Mouse (Mus musculus): ENCODE data around the gene Itih2.

The Itih2 gene

DNA sequence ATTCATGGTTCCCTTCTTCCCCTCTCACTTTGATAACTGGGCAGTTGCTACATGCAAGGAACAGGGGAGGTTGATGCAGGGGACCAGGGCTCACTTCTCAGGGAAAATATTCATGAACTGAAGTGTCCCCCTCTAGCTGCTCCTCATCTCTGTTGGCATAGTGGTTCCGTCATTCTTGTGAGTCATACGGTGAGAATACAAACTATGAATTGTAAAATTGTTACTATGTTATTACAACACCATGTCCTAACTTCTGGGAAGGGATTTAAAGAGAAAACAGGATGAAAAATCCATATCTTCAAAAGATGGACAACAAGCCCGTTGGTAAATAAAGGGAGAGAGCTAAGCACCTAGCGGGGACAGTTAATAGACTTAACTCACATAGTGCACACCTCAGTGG lies at the start of gene Itih2:
Gene Itih2, minus strand, starts transcription at position 101 of the 400 bp plus-strand sequence.
- DNase-seq (ENCODE audit: low spot score): no peak

DNA sequence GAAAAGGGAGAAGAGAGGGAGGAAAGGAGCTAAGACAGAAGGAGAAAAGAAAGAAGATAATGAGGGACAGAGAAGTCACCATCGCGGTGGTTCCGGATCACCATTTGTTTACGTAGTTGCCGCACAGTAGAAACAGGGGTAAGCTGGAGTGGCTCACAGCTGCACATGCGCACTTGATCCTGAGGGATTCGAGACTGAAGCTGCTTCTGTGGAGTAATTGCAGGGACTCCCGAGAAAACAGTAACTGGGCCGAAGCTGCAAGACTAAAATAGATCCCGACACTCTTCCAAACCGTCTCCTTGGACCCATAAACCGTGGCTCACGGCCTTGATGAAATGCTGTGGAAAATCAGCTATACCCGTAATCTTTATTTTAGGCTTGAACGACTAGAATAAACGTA lies 38.8 kb upstream of the Itih2 start:
- DNase-seq (ENCODE audit: low spot score): no peak

DNA sequence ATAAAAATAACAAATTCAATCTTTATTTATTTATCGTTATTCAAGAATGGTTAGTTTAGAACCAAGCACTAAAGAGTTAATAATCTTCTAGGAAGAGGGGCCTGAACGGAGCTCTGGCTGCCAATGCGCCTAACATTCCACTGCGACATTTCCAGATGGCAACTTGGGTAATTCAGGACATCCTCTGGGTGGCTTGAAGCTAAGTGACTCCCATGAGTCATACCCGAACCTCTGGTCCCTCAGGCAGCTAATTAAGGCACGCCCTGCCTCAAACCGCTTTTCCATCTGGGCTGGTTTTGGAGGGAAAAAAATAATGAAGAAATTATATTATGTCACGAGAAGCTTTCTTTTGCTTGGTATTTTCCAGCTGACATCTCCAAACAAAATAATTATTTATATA lies 36.8 kb upstream of the Itih2 start:
- no peak for DNase-seq (ENCODE audit: low spot score)

DNA sequence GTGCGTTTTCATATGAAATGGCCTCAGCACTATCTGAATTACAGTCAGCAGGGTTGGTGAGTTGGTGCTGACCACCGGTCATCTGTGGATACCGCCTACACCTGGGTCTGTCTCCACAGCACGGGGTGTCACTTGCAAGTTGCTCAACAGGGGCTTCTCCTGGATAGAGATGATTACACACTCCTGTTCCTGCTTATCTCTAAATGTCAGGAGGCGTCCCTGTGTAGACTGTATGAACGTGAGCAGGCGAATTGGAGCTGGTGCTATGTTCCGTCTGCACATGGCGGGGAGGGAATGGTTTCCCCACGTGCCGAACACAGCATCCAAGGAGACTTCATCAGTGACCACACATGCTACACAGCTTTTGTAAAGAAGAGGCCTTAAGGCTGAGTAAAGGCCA lies 36.1 kb upstream of the Itih2 start:
- no peak for DNase-seq (ENCODE audit: low spot score)

DNA sequence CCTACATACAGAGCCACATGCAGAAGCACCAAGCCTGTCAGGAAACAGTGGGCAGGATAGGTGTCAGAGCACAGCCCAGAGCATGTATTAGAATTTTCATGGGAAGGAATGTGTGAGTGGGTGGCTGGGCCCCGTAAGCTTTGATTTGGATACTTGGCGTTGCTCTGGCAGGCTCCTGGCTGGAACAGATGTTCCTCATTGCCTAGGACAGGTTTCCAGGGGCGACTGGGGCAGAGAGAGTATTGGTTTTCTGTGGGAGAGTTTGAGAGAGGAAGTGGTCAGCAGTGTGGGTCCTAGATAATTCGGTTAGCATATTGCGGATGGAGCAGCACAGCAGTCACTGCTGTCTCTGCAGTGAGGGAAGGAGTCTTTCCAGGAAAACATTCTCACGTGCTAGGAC lies 35.4 kb upstream of the Itih2 start:
- DNase-seq (ENCODE audit: low spot score): no peak

DNA sequence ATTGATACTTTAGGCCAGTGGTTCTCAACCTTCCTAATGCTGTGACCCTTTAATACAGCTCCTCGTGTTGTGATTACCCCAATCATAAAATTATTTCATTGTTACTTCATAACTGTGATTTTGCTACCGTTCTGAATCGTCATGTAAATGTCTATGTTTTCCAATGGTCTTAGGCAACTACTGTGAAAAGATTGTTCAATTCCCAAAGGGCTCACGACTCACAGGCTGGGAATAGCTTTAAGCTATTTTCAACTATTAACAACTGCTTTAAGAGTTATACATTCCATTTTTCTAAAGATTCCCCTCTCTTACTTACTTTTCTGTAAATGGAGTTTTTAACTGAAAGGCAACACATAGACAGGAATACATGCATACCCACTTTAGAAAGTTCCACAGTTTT lies 30.8 kb upstream of the Itih2 start:
- no peak for DNase-seq (ENCODE audit: low spot score)

DNA sequence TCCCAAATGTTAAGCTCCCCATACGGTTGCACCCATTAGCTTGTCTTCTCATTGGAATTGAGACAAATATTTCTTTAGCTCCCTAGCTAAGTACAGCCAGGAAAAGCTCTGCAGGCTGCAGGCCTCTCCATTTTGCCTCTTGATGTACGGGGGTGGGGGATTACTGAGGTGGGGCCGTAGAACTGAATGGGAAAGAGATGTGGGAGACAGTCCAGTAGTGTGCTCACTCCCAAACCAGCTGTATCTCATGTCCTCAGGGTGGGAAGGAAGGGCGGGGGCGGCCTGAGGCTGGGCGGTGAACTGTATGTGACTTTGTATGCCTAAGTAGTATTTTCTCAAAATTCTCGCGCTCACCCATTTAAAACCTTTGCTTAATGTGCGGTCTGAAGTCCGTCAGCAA lies 26.0 kb upstream of the Itih2 start:
- no peak for DNase-seq (ENCODE audit: low spot score)

DNA sequence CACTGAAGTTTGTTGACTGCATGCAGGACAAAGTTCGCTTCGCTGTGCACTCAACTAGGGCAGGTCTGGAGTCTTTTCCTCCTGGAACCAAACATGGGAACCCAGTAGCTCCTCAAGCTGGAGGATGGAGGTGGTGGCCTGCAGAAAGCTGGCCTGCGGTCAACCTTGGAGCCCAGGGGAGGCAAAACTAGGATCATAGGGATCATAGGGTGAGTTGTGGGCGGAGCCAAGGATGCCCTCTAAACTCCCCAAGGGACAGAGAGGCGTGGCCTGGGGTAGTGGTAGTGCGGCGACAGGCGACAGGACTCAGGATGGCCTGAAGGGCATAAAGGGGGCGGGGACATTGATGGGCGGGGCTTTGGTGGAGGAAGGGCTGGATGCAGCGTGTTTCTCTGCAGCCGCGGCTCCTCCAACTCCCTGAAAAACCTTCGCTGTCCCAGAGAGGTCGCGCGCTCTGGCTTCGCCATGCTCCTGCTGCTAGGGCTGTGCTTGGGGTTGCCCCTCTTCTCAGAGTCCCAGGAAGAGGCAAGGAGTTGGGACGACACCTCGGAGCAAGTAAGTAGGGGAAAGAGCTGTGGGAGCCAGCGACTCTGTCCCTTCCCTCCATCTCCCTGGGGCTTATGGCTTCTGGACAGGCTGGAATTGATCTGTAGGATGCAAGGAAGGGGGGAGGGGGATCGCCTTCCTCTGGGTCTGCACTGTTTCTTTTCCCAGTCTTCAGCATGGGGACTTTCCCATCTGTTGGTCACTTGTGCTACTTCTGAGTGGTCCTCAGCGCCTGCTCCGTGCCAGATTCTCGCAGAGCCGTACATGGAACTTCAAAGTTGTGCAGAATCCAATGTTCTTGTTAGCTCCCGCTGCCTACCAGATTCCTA lies 22.2 kb upstream of the Itih2 start, which contains the start of gene Itih5:
Gene Itih5, plus strand, starts transcription at position 371 of the 875 bp plus-strand sequence.
- peak; percentile 19 for DNase-seq (ENCODE audit: low spot score)

DNA sequence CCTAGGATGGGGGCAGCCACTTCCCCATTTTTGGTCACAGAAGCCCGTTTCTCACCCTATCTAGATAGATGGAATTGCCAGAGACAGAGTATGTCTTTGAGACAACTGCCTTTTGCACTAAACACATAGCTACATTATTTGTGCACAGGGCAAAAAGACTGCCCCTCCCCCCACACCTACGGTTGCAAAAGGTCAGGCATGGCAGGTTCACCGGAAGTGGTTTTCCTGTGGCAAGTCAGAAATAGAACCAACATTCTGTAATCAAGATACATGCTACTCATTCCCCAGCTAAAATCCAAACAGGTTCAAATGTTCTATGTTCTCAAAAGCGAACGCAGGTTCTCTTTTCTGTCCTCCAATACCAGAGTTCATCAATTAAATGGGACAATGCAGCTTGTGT lies 21.4 kb upstream of the Itih2 start:
- DNase-seq (ENCODE audit: low spot score): peak; percentile 32

DNA sequence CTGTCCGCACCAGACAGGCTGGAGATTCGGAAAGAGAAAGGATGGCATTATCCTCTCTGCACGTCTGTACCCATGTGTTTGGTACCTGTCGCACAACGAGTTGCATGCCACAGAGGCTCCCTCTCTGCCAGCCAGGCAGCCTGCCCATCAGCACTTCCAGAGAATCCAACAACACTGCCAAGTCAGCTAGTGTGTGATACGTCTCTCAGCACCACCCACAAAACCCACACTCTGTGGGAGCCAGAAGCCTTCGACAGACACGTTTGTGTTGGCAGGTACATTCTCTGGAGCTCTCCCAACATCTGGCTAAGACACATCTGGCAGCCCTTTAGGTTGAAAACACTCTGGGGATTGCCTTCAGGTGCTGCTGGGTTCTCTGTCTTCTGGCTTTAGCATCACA lies 16.0 kb upstream of the Itih2 start:
- DNase-seq (ENCODE audit: low spot score): no peak

DNA sequence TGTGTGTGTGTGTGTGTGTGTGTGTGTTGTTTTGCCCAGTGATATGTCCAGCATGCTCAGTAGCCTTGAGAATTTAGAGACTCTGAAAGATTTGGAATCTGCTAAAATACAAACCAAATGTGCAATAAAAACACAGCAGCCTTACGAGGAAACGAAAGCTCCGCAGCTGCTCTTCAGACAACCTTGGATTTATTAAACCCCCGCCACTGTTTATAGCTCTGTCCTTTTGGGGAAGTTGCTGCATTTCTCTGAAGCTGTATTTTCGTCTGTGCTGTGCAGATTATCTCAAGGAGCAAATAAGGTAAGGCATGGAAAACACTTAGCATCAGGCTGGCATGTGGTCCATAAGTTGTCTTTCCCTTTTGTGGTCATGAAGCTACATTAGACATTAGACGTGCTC lies 14.3 kb upstream of the Itih2 start:
- no peak for DNase-seq (ENCODE audit: low spot score)

DNA sequence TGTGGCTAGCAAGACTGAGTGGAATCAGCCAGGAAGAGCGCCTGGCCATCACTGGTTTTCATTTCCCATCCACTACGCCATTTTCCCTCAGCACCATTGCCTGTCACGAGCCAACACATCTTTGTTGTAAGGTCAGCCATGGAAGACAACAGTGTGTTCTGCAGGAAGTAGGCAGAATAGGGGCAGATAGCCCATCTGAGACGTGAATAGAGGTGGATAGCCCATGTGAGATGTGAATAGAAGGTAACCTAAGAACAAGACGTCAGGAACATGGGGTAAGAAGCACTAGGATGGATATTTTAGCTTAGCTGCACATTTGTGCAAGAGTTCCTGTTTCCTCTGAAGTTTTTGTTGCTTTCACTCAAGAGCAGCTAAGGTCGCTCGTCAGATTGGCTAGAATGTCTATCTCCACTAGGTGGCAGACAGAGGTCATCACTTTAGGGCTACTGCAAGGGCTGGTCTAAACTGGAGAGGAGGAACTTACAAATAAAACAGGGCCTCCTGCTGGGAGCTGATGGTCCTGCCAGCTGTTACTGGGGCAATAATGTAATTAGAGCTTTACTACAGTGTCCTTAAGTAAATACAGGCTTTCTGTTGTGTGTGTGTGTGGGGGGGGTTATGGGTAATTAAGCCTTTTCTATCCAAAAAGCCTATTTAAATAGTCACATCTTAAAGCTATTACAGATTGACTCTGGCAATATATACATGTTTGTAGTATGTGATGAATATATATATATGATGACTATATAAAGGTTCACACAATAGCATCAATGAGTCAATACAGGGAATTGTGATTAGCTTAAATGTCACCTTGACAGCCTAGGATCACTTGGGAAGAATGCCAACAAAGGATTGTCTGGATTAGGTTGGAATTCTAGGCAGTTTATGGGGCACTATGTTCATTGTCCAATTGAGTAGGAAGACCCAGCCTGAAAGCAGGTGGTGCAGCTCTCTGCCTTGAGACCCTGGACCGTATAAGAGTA lies 11.6 kb upstream of the Itih2 start:
- peak; percentile 73 for DNase-seq (ENCODE audit: low spot score)

DNA sequence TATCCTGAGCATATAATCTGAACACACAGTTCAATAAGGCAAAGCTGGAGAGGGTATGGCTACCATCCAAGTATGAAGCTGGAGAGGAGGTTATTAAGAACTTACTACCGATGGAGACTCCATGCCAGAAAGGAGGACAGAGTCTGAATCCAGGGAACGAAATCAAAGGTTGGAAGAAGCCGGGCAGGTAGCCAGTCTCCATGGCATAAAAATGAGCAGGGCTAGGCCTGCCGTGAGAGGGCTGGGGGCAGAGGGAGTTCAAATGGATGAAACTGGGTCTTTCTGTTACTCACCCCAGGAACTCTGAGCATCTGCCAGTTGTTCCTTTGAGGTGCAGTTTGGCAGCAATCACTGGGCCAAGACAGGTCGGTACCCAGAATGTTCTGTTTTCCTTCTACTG lies 9.3 kb upstream of the Itih2 start:
- no peak for DNase-seq (ENCODE audit: low spot score)

DNA sequence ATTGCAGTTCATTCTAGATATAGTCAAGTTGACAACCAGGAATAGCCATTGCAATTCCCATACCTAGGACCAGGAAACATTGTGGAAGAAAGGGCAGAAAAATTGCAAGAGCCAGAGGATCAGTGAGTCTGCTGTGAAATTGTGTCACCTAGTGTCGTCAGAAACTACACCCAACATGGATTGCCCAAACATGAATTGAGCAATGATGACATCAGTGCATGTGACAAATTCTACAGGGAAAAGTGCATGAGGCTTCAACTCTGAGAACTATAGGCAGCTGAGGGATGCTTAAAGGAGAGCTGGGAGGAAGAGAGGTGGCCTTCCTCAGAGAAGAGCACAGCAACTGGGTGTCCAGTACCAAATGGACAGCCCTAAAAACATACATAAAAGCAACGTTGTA lies 6.1 kb upstream of the Itih2 start:
- no peak for DNase-seq (ENCODE audit: low spot score)

DNA sequence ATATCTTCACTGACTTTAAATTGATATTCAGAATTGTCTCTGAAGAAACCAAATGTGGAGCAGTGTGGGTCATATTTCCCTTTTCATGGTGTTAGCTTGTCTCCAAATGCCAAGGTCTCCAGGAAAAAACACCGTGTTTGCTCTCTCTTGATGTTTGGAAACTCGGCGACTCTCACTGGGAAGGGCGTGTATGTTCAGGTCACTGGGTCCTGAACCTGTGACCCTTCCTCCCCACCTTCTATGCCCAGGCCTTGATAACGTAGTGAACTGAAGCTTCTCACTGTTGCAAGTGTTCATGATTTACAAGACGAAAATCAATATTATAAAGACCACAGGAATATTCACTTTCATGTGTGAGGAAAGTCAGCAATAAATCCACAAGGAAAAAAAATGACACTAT lies 2.7 kb upstream of the Itih2 start:
- DNase-seq (ENCODE audit: low spot score): no peak

DNA sequence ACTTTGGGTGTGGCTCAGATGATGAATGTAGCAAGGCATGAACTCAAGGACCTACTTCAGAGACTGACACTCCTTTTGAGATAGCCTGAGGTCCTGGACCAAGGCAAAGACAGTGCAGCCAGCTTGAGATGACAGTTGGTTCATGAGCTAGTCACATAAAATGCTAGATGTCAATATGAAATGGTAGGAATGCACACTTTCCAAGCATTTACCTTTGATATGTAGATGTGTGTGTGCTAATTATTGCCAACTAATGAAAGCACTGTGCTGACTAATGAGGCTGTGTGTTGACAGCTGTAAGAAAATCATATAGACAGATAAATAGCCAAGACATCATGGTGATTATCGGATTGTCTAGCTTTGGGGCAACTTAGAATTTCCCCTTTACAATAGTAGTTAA lies 932 bp upstream of the Itih2 start:
- no peak for DNase-seq (ENCODE audit: low spot score)

DNA sequence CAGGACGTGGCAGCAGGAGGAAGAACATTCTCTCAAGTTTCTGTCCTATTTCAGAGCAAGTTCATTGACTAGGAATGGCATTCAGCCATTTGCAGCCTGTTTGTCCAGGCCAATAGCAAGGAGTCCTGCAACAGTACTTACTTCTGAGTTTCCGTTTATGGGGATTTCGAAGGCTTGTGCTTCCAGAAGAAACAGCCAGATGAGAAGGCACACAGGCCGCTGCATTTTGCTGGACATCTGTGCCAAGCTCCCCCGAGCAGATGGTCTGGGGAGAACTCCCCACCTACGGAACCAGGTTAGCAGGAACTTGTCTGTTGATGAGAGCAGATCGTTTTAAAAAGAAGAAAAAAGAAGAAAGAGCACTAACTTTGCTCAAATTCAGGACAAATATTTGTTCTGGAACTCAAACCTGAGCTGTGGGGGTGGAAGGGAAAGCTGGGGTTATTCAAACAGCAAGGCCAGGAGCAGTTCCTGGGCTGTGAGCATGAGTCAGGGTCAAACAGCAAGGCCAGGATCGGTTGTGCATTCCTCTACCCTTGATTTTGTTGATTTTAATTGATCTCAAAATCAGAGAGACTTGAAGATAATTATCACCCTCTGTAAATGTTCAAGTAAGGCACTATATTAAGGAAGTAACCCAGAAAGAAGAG lies 730 bp downstream of the Itih2 start:
- no peak for DNase-seq (ENCODE audit: low spot score)

DNA sequence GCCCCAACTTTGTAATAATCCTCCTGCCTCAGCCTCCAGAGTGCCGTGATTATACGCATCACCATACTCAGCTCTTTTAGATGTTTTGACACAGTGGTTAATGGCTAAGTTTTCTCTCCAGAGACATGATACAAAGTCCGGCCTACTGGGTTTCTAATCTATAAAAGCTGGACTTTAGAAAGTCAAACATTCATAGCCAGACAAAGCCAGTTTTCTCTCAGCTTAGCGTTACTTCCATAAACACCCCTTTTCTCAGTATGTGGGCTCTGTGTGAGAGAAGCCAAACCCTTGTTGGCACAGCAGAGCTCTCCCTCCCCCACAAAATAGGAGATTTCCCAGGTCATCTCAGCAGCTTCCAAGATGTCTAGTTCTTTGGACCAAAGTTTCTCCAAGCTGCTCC lies 2.6 kb downstream of the Itih2 start:
- no peak for DNase-seq (ENCODE audit: low spot score)

DNA sequence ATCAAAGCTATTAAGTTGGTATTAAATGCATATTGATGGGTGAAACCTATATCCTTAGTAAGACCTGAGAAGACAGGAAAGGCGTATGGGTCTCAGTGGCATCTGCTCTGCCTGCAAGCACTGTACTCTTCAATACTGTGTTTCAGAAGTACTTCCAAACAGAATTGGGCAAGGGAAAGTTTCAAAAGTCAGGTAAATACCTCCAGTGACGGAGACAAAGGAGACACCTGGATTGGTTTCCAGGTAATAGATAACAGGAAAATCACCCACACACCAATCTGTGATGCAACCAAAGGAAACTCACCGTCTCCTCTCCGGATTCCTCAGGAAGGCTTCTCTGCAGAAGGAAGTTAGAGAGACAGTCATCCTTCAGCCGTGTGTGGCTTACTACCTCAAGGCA lies 3.7 kb downstream of the Itih2 start:
- no peak for DNase-seq (ENCODE audit: low spot score)

DNA sequence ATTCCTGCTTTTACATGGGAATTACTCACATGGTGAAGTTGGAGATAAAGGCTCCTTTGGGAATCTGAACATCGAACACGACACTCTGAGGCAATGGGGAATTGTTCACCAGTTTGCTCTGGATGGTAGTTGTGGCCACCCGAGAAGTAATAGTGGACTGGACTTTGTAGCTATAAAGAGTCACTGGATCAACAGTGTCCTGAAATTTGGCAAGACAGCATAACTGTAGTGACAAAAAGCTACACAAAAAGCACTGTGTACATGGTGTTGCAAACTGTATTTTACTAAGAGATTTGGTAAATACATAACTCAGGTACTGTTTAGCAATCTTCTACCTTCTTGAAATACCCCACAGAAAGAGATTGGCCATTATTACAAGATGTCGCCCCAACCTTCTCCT lies 5.1 kb downstream of the Itih2 start:
- DNase-seq (ENCODE audit: low spot score): no peak

DNA sequence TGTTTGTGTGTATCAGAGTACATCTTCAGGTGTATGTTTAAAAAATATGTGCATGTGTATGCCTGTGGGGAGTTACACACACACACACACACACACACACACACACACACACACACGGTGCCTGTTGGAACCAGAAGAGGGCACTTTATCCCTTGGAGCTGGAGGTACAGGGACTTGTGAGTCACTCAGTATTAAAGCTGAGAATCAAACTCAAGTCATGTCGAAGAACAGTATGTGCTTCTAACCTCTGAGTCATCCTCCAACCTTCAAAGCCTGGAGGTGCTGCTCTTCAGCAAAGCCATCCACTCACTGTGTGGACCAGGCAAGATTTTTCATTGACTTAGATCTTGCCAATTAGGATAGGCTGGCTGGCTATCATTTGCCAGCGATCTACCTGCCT lies 9.4 kb downstream of the Itih2 start:
- no peak for DNase-seq (ENCODE audit: low spot score)

DNA sequence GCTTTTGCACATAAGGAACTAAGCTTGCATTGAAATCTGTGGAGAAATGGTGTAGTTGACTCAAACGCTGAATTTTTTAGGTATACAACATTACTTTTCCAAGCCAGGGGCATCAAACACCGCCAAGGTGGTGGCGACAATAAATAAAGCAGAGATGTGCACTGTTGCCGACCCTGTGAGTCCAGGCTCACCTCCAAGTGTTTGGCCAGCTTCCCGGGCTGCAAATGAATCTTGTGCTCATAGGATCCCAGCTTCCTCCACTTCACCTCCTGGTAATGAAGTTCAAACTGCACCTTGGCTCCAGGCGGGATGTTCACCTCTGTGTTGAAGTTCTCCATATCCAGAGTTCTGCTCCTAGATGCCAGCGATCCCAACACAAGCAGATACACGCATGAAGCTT lies 11.9 kb downstream of the Itih2 start:
- DNase-seq (ENCODE audit: low spot score): no peak

DNA sequence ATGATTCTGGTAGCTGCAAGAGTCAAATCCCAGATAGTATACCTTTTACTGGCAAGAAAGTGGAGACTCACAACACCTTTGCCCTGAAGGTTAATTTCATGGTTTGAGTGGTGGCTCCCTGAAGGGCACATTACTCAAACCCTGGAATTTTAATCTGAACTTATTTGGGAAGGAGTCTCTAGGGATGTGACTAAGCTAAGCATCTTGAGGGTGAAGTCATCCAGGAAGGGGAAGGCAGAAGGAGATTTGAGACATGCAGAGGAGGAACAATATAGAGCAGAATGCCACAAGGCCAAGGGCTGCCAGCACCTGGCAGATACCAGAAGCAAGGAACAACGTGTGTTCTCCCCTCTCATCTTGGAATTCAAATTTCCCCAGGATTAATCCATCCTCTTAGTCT lies 12.4 kb downstream of the Itih2 start:
- no peak for DNase-seq (ENCODE audit: low spot score)
